Mouse (Mus musculus): ENCODE measurements around the gene Gm37240.

The Gm37240 gene

GRCm38 (mm10) chr3:85168816-85169215 is 718.5 kb downstream of the Gm37240 start:
- DNase-seq: no peak

- no peak for DNase-seq
These were observed 722.4 kb downstream of the Gm37240 start for GRCm38 (mm10) chr3:85164931-85165330.

- DNase-seq: no peak
These were observed 723.9 kb downstream of the Gm37240 start for GRCm38 (mm10) chr3:85163396-85163795.

GRCm38 (mm10) chr3:85162430-85162829 is 724.9 kb downstream of the Gm37240 start:
- DNase-seq: no peak

GRCm38 (mm10) chr3:85160816-85161215 is 726.5 kb downstream of the Gm37240 start:
- DNase-seq: no peak

- no peak for DNase-seq
These were observed 727.7 kb downstream of the Gm37240 start for GRCm38 (mm10) chr3:85159631-85160030.

GRCm38 (mm10) chr3:85148816-85149215 is 738.5 kb downstream of the Gm37240 start:
- no peak for DNase-seq

GRCm38 (mm10) chr3:85148038-85148550 is 739.2 kb downstream of the Gm37240 start:
- DNase-seq: no peak

GRCm38 (mm10) chr3:85145568-85145967 is 741.8 kb downstream of the Gm37240 start:
- no peak for DNase-seq

GRCm38 (mm10) chr3:85145076-85145475 is 742.2 kb downstream of the Gm37240 start:
- no peak for DNase-seq

- DNase-seq: no peak
These were observed 742.9 kb downstream of the Gm37240 start for GRCm38 (mm10) chr3:85144425-85144824.

- no peak for DNase-seq
These were observed 746.8 kb downstream of the Gm37240 start for GRCm38 (mm10) chr3:85140488-85140887.

- no peak for DNase-seq
These were observed 748.9 kb downstream of the Gm37240 start for GRCm38 (mm10) chr3:85138407-85138806.

- no peak for DNase-seq
These were observed 753.8 kb downstream of the Gm37240 start for GRCm38 (mm10) chr3:85133561-85133960.

GRCm38 (mm10) chr3:85131878-85132277 is 755.4 kb downstream of the Gm37240 start:
- no peak for DNase-seq

GRCm38 (mm10) chr3:85128546-85128945 is 758.8 kb downstream of the Gm37240 start:
- DNase-seq: no peak

GRCm38 (mm10) chr3:85126970-85127369 is 760.3 kb downstream of the Gm37240 start:
- DNase-seq: peak in 1 of 2 experiments; percentile 7

- DNase-seq: no peak
These were observed 761.8 kb downstream of the Gm37240 start for GRCm38 (mm10) chr3:85125471-85125870.

GRCm38 (mm10) chr3:85124924-85125323 is 762.4 kb downstream of the Gm37240 start:
- DNase-seq: no peak

GRCm38 (mm10) chr3:85124410-85124809 is 762.9 kb downstream of the Gm37240 start:
- no peak for DNase-seq

- no peak for DNase-seq
These were observed 769.6 kb downstream of the Gm37240 start for GRCm38 (mm10) chr3:85117702-85118101.

GRCm38 (mm10) chr3:85117014-85117413 is 770.3 kb downstream of the Gm37240 start:
- DNase-seq: no peak

GRCm38 (mm10) chr3:85115959-85116543 is 771.3 kb downstream of the Gm37240 start:
- DNase-seq: no peak

GRCm38 (mm10) chr3:85113565-85113964 is 773.8 kb downstream of the Gm37240 start:
- no peak for DNase-seq

GRCm38 (mm10) chr3:85110762-85111161 is 776.6 kb downstream of the Gm37240 start:
- no peak for DNase-seq
